Mouse (Mus musculus) liver, adult 2 months (tissue): Measurements from ENCODE around the gene Gm45233. TPM values are rescaled to one million over a fixed set of nuclear protein-coding genes. Genes with fewer than 3 reads are reported as not detected.

ENCODE experiments used
- DNase-seq: peaks from one replicate; pipeline ENCODE4 v3.0.0-alpha.2; 2011; ENCODE audit warnings: low read depth, low spot score; ENCODE audit errors: extremely low read depth
- H3K27ac ChIP-seq: fragments of 200-500 bp; replicated peaks from 2 replicates; pipeline ENCODE4 v1.5.1; 2012; ENCODE audit warnings: low read depth, mild to moderate bottlenecking, control low read depth, inconsistent platforms, low read length; ENCODE audit not compliant: insufficient read depth
- H3K27me3 ChIP-seq: fragments of 200-500 bp; 2 replicates; pipeline ENCODE4 v1.6.1; 2012; ENCODE audit warnings: mild to moderate bottlenecking, moderate library complexity, low read length, inconsistent platforms; ENCODE audit not compliant: control insufficient read depth, insufficient read depth
- H3K36me3 ChIP-seq: fragments of 200-500 bp; 2 replicates; pipeline ENCODE4 v1.6.1; 2012; ENCODE audit warnings: low read length, inconsistent platforms; ENCODE audit not compliant: control insufficient read depth, insufficient read depth
- H3K4me1 ChIP-seq: fragments of 200-500 bp; 2 replicates; pipeline ENCODE4 v1.6.1; 2011; ENCODE audit warnings: low read length; ENCODE audit not compliant: control insufficient read depth, insufficient read depth
- H3K4me3 ChIP-seq: fragments of 200-500 bp; 2 replicates; pipeline ENCODE4 v1.5.1; 2011; ENCODE audit warnings: low read depth, mild to moderate bottlenecking, control low read depth, low read length, moderate library complexity; ENCODE audit not compliant: insufficient read depth
- H3K79me2 ChIP-seq: fragments of 200-500 bp; 2 replicates; pipeline ENCODE4 v1.6.1; 2012; ENCODE audit warnings: inconsistent platforms, mild to moderate bottlenecking, low read length, moderate library complexity; ENCODE audit not compliant: control insufficient read depth, insufficient read depth
- H3K9ac ChIP-seq: fragments of 200-500 bp; 2 replicates; pipeline ENCODE4 v1.6.1; 2012; ENCODE audit warnings: low read depth, mild to moderate bottlenecking, control low read depth, inconsistent platforms, low read length
- CTCF ChIP-seq: fragments of 200-500 bp; IDR thresholded peaks from 2 replicates; pipeline ENCODE4 v1.5.1; 2011; ENCODE audit warnings: low read depth, low read length, control low read depth
- POLR2A ChIP-seq: fragments of 200-500 bp; IDR thresholded peaks from 2 replicates; pipeline ENCODE4 v1.6.1; 2011; ENCODE audit warnings: low read length, control low read depth; ENCODE audit not compliant: insufficient read depth; ENCODE audit errors: extremely low read depth
- WGBS: fragments of 180-500 bp; shearing (Covaris S2); methylation state at CpG from one replicate; pipeline ENCODE4 v1.1.7; 2018; 5-methylcytosine and 5-hydroxymethylcytosine counted together
- polyA plus RNA-seq: library from polyadenylated mRNA; depleted of rRNA; stranded (reverse); fragments of >200 nt; gene quantifications from 2 replicates; pipeline ENCODE4 v1.2.3, GENCODE M21; 2012
- total RNA-seq: library from RNA; depleted of rRNA; stranded (reverse); fragments of >200 nt; gene quantifications from 2 replicates; pipeline ENCODE4 v1.2.3, GENCODE M21; 2014

Gene Gm45233
- total and polyA plus RNA-seq, 2 experiments = 0.28 TPM; not detected in 1

- 91% methylated on average over 5 of the region's 5 CpGs for WGBS
- Histone ChIP-seq H3K79me2 (no peaks in the 10 kb centered on the region), H3K4me1 (no peaks in the 10 kb centered on the region), H3K4me3 (no peak overlapping the region), H3K9ac (no peak overlapping the region), H3K27ac (no peak overlapping the region), H3K27me3 (no peaks in the 10 kb centered on the region), H3K36me3 (no peaks in the 10 kb centered on the region)
- no peak for DNase-seq
- TF ChIP-seq CTCF (no peak), POLR2A (no peak)
Measured at GRCm38 (mm10) chr7:43434676-43435075, 9.3 kb upstream of the Gm45233 start.

GRCm38 (mm10) chr7:43436341-43437255, 7.3 kb upstream of the Gm45233 start, which contains the start of gene Nkg7:
Nkg7 (plus strand) TSS chr7:43437073.
- H3K9ac ChIP-seq = no peak within 1 kb of the TSS
- no peaks in the 10 kb centered on the region for H3K4me1 ChIP-seq
- H3K79me2 ChIP-seq = no peaks in the 10 kb centered on the region
- DNase-seq = no peak
- no peak within 1 kb of the TSS for H3K4me3 ChIP-seq
- 79% methylated on average over 10 of the region's 10 CpGs for WGBS
- TF ChIP-seq POLR2A = no peak
- no peaks in the 10 kb centered on the region for H3K36me3 ChIP-seq
- no peak within 1 kb of the TSS for H3K27ac ChIP-seq
- H3K27me3 ChIP-seq = no peaks in the 10 kb centered on the region

GRCm38 (mm10) chr7:43438611-43439010, 5.3 kb upstream of the Gm45233 start:
- no peak overlapping the region for H3K9ac ChIP-seq
- TF ChIP-seq POLR2A (no peak), CTCF (no peak)
- H3K79me2 ChIP-seq = no peaks in the 10 kb centered on the region
- no peaks in the 10 kb centered on the region for H3K36me3 ChIP-seq
- no peak overlapping the region for H3K4me3 ChIP-seq
- DNase-seq = no peak
- H3K27ac ChIP-seq = no peak overlapping the region
- WGBS = 90% methylated on average over 4 of the region's 4 CpGs
- no peaks in the 10 kb centered on the region for H3K27me3 ChIP-seq
- H3K4me1 ChIP-seq = peaks cover 3% of the 10 kb centered on the region; the same call in 1 of the 2 replicates

GRCm38 (mm10) chr7:43440482-43440881, 3.4 kb upstream of the Gm45233 start, which contains the start of gene Cldnd2:
Cldnd2 (plus strand) TSS chr7:43440782.
- Histone ChIP-seq H3K9ac (no peak within 1 kb of the TSS), H3K27ac (no peak within 1 kb of the TSS), H3K79me2 (peaks cover 13% of the 10 kb centered on the region; the same call in 1 of the 2 replicates), H3K4me1 (peaks cover 4% of the 10 kb centered on the region), H3K27me3 (no peaks in the 10 kb centered on the region), H3K36me3 (no peaks in the 10 kb centered on the region), H3K4me3 (no peak within 1 kb of the TSS)
- TF ChIP-seq CTCF (no peak), POLR2A (no peak)
- WGBS = 66% methylated on average over 6 of the region's 6 CpGs
- no peak for DNase-seq

GRCm38 (mm10) chr7:43441071-43441470, 2.9 kb upstream of the Gm45233 start:
- TF ChIP-seq POLR2A (no peak), CTCF (no peak)
- Histone ChIP-seq H3K9ac (no peak overlapping the region), H3K79me2 (peaks cover 19% of the 10 kb centered on the region; the same call in 1 of the 2 replicates), H3K4me3 (no peak overlapping the region), H3K27ac (no peak overlapping the region), H3K4me1 (peaks cover 8% of the 10 kb centered on the region), H3K36me3 (no peaks in the 10 kb centered on the region), H3K27me3 (no peaks in the 10 kb centered on the region)
- WGBS = 52% methylated on average over 3 of the region's 3 CpGs
- no peak for DNase-seq

- Histone ChIP-seq H3K4me1 (peaks cover 20% of the 10 kb centered on the region), H3K36me3 (no peaks in the 10 kb centered on the region; the same call in 1 of the 2 replicates), H3K79me2 (peaks cover 25% of the 10 kb centered on the region; the same call in 1 of the 2 replicates), H3K9ac (peak overlapping the region; percentile 76), H3K27me3 (no peaks in the 10 kb centered on the region), H3K4me3 (peak overlapping the region; percentile 56), H3K27ac (peak overlapping the region; percentile 97)
- 60% methylated on average over 9 of the region's 9 CpGs for WGBS
- DNase-seq = no peak
- no peak for TF ChIP-seq CTCF
- TF ChIP-seq POLR2A = no peak
Measured at GRCm38 (mm10) chr7:43442684-43443083, 1.2 kb upstream of the Gm45233 start.
